Mouse (Mus musculus) left cerebral cortex, adult 8-10 months (tissue): ENCODE data around the gene Raph1. TPM values are rescaled to one million over a fixed set of nuclear protein-coding genes. Genes with fewer than 3 reads are reported as not detected.
A peak's percentile ranks its signal among the peaks of the same experiment; 100 is the strongest.
"Not testable (repeated sequence)": the region's sequence is repeated elsewhere in the genome, so short reads cannot be mapped to it uniquely, and the experiment has no call there.

Source experiments
- DNase-seq, 2 experiments: peaks; one replicate each; pipeline ENCODE4 v3.0.0; 2022; ENCODE audit warnings: low spot score in 2 of 2
- total RNA-seq, 4 experiments: library from RNA; stranded (reverse); gene quantifications; 2 replicates each; pipeline ENCODE4 v1.2.4; 2022

Gene Raph1
- total RNA-seq, 4 experiments from 2014 or later: 62.2 to 77.4 (median 64.6) TPM

- peak in 1 of 2 experiments; percentile 5 for DNase-seq
Measured at GRCm38 (mm10) chr1:60565270-60565920, 1.5 kb downstream of the Raph1 start.

GRCm38 (mm10) chr1:60564691-60565090 lies 2.2 kb downstream of the Raph1 start:
- no peak for DNase-seq

- DNase-seq: no peak
Measured at GRCm38 (mm10) chr1:60563021-60563420, 3.9 kb downstream of the Raph1 start.

- no peak for DNase-seq
Measured at GRCm38 (mm10) chr1:60543681-60544080, 23.2 kb downstream of the Raph1 start.

GRCm38 (mm10) chr1:60539272-60539671 lies 27.6 kb downstream of the Raph1 start:
- no peak for DNase-seq

GRCm38 (mm10) chr1:60534932-60535331 lies 32.0 kb downstream of the Raph1 start:
- DNase-seq: no peak

GRCm38 (mm10) chr1:60530636-60531035 lies 36.3 kb downstream of the Raph1 start:
- no peak for DNase-seq

- no peak for DNase-seq
Measured at GRCm38 (mm10) chr1:60530107-60530506, 36.8 kb downstream of the Raph1 start.

- DNase-seq: no peak
Measured at GRCm38 (mm10) chr1:60510584-60510983, 56.3 kb downstream of the Raph1 start.

GRCm38 (mm10) chr1:60503456-60503855 lies 63.4 kb downstream of the Raph1 start:
- no peak for DNase-seq

GRCm38 (mm10) chr1:60493421-60493820 lies 73.5 kb downstream of the Raph1 start:
- no peak for DNase-seq

GRCm38 (mm10) chr1:60492404-60492803 lies 74.5 kb downstream of the Raph1 start:
- no peak for DNase-seq

- DNase-seq: no peak
Measured at GRCm38 (mm10) chr1:60490510-60490909, 76.4 kb downstream of the Raph1 start.

GRCm38 (mm10) chr1:60489660-60490059 lies 77.2 kb downstream of the Raph1 start:
- no peak for DNase-seq

GRCm38 (mm10) chr1:60488635-60489034 lies 78.3 kb downstream of the Raph1 start:
- DNase-seq: peak in 1 of 2 experiments; percentile 50

- DNase-seq: no peak
Measured at GRCm38 (mm10) chr1:60485649-60486048, 81.3 kb downstream of the Raph1 start.

- DNase-seq: no peak
Measured at GRCm38 (mm10) chr1:60482881-60483280, 84.0 kb downstream of the Raph1 start.

- DNase-seq: no peak
Measured at GRCm38 (mm10) chr1:60481561-60481960, 85.3 kb downstream of the Raph1 start.

- DNase-seq: no peak
Measured at GRCm38 (mm10) chr1:60470541-60470940, 96.4 kb downstream of the Raph1 start.

- DNase-seq: no peak
Measured at GRCm38 (mm10) chr1:60469491-60469890, 97.4 kb downstream of the Raph1 start.

GRCm38 (mm10) chr1:60460623-60461022 lies 106.3 kb downstream of the Raph1 start:
- DNase-seq: no peak

GRCm38 (mm10) chr1:60449896-60450295 lies 117.0 kb downstream of the Raph1 start:
- DNase-seq: no peak

GRCm38 (mm10) chr1:60447067-60447466 lies 119.8 kb downstream of the Raph1 start:
- no peak for DNase-seq

GRCm38 (mm10) chr1:60441438-60441837 lies 125.5 kb downstream of the Raph1 start:
- not testable (repeated sequence) for DNase-seq
